Mouse (Mus musculus): ENCODE measurements at regions not wholly inside any gene's neighbourhood (a gene's known extent, or its start where the extent isn't known, plus 50 kb on each side); places are given as distances from the start of the nearest gene placed in this dataset.

- Histone ChIP-seq H3K36me3 (replicated peaks; ENCODE audit: control insufficient read depth, insufficient read depth, low read depth, low read length) (no peaks in the 10 kb centered on the region), H3K9me3 (replicated peaks; ENCODE audit: control insufficient read depth, low read length) (no peaks in the 10 kb centered on the region), H3K27me3 (ENCODE audit: control insufficient read depth, insufficient read depth, low read length) (no peaks in the 10 kb centered on the region), H3K27ac (replicated peaks; ENCODE audit: low read depth, low read length) (no peak overlapping the region), H3K4me2 (ENCODE audit: low read depth, low read length) (no peak overlapping the region), H3K4me1 (ENCODE audit: control insufficient read depth, insufficient read depth, low read length) (no peaks in the 10 kb centered on the region), H3K9ac (replicated peaks; ENCODE audit: low read length) (no peak overlapping the region), H3K4me3 (ENCODE audit: low read depth, low read length) (no peak overlapping the region)
- no peak for ATAC-seq (replicated peaks; ENCODE audit: insufficient number of reproducible peaks, low FRiP score, low TSS enrichment, low read depth)
- WGBS = 89% methylated on average over 9 of the region's 9 CpGs
- no peak for DNase-seq (ENCODE audit: low spot score)
Measured at GRCm38 (mm10) chr5:100255276-100255675, 95.7 kb upstream of the Tmem150c start.

- Histone ChIP-seq H3K9ac (replicated peaks; ENCODE audit: low read length) (no peak overlapping the region), H3K36me3 (replicated peaks; ENCODE audit: control insufficient read depth, insufficient read depth, low read depth, low read length) (no peaks in the 10 kb centered on the region), H3K4me3 (ENCODE audit: low read depth, low read length) (no peak overlapping the region), H3K9me3 (replicated peaks; ENCODE audit: control insufficient read depth, low read length) (no peaks in the 10 kb centered on the region), H3K27ac (replicated peaks; ENCODE audit: low read depth, low read length) (no peak overlapping the region), H3K27me3 (ENCODE audit: control insufficient read depth, insufficient read depth, low read length) (no peaks in the 10 kb centered on the region), H3K4me2 (ENCODE audit: low read depth, low read length) (no peak overlapping the region), H3K4me1 (ENCODE audit: control insufficient read depth, insufficient read depth, low read length) (no peaks in the 10 kb centered on the region)
- DNase-seq (ENCODE audit: low spot score) = no peak
- ATAC-seq (replicated peaks; ENCODE audit: insufficient number of reproducible peaks, low FRiP score, low TSS enrichment, low read depth) = no peak
- 91% methylated on average over 6 of the region's 6 CpGs for WGBS
Measured at GRCm38 (mm10) chr5:100252036-100252435, 92.4 kb upstream of the Tmem150c start.

GRCm38 (mm10) chr5:100249757-100250156, 90.1 kb upstream of the Tmem150c start:
- H3K27me3 ChIP-seq (ENCODE audit: control insufficient read depth, insufficient read depth, low read length) = no peaks in the 10 kb centered on the region
- no peak overlapping the region for H3K9ac ChIP-seq (replicated peaks; ENCODE audit: low read length)
- ATAC-seq (replicated peaks; ENCODE audit: insufficient number of reproducible peaks, low FRiP score, low TSS enrichment, low read depth) (no peak), DNase-seq (ENCODE audit: low spot score) (peak; percentile 35)
- no peak overlapping the region for H3K4me2 ChIP-seq (ENCODE audit: low read depth, low read length)
- H3K27ac ChIP-seq (replicated peaks; ENCODE audit: low read depth, low read length) = no peak overlapping the region
- H3K4me1 ChIP-seq (ENCODE audit: control insufficient read depth, insufficient read depth, low read length) = no peaks in the 10 kb centered on the region
- WGBS = 47% methylated on average over 3 of the region's 3 CpGs
- no peaks in the 10 kb centered on the region for H3K9me3 ChIP-seq (replicated peaks; ENCODE audit: control insufficient read depth, low read length)
- no peaks in the 10 kb centered on the region for H3K36me3 ChIP-seq (replicated peaks; ENCODE audit: control insufficient read depth, insufficient read depth, low read depth, low read length)
- H3K4me3 ChIP-seq (ENCODE audit: low read depth, low read length) = no peak overlapping the region

GRCm38 (mm10) chr5:100248611-100249010, 89.0 kb upstream of the Tmem150c start:
- no peak for ATAC-seq (replicated peaks; ENCODE audit: insufficient number of reproducible peaks, low FRiP score, low TSS enrichment, low read depth)
- DNase-seq (ENCODE audit: low spot score) = no peak
- 78% methylated on average over 5 of the region's 5 CpGs for WGBS

GRCm38 (mm10) chr5:100246709-100247108, 87.1 kb upstream of the Tmem150c start:
- H3K4me2 ChIP-seq (ENCODE audit: low read depth, low read length) = no peak overlapping the region
- no peaks in the 10 kb centered on the region for H3K9me3 ChIP-seq (replicated peaks; ENCODE audit: control insufficient read depth, low read length)
- no peak overlapping the region for H3K4me3 ChIP-seq (ENCODE audit: low read depth, low read length)
- no peaks in the 10 kb centered on the region for H3K36me3 ChIP-seq (replicated peaks; ENCODE audit: control insufficient read depth, insufficient read depth, low read depth, low read length)
- H3K9ac ChIP-seq (replicated peaks; ENCODE audit: low read length) = no peak overlapping the region
- no peaks in the 10 kb centered on the region for H3K27me3 ChIP-seq (ENCODE audit: control insufficient read depth, insufficient read depth, low read length)
- H3K27ac ChIP-seq (replicated peaks; ENCODE audit: low read depth, low read length) = no peak overlapping the region
- DNase-seq (ENCODE audit: low spot score) = no peak
- H3K4me1 ChIP-seq (ENCODE audit: control insufficient read depth, insufficient read depth, low read length) = no peaks in the 10 kb centered on the region
- ATAC-seq (replicated peaks; ENCODE audit: insufficient number of reproducible peaks, low FRiP score, low TSS enrichment, low read depth) = 0 out of 2 replicates have a peak, but pooled peaks have one; percentile 34
- 93% methylated on average over 2 of the region's 2 CpGs for WGBS

More at GRCm38 (mm10) chr5:100248611-100249010, 89.0 kb upstream of the Tmem150c start:
- Histone ChIP-seq H3K4me1 (ENCODE audit: control insufficient read depth, insufficient read depth, low read length) (no peaks in the 10 kb centered on the region), H3K27me3 (ENCODE audit: control insufficient read depth, insufficient read depth, low read length) (no peaks in the 10 kb centered on the region), H3K36me3 (replicated peaks; ENCODE audit: control insufficient read depth, insufficient read depth, low read depth, low read length) (no peaks in the 10 kb centered on the region), H3K9ac (replicated peaks; ENCODE audit: low read length) (no peak overlapping the region), H3K27ac (replicated peaks; ENCODE audit: low read depth, low read length) (no peak overlapping the region), H3K4me3 (ENCODE audit: low read depth, low read length) (no peak overlapping the region), H3K9me3 (replicated peaks; ENCODE audit: control insufficient read depth, low read length) (no peaks in the 10 kb centered on the region), H3K4me2 (ENCODE audit: low read depth, low read length) (no peak overlapping the region)

- H3K4me1 ChIP-seq (ENCODE audit: control insufficient read depth, insufficient read depth, low read length) = no peaks in the 10 kb centered on the region
- ATAC-seq (replicated peaks; ENCODE audit: insufficient number of reproducible peaks, low FRiP score, low TSS enrichment, low read depth) (no peak), DNase-seq (ENCODE audit: low spot score) (no peak)
- H3K36me3 ChIP-seq (replicated peaks; ENCODE audit: control insufficient read depth, insufficient read depth, low read depth, low read length) = no peaks in the 10 kb centered on the region
- H3K27ac ChIP-seq (replicated peaks; ENCODE audit: low read depth, low read length) = no peak overlapping the region
- no peak overlapping the region for H3K4me3 ChIP-seq (ENCODE audit: low read depth, low read length)
- no peaks in the 10 kb centered on the region for H3K27me3 ChIP-seq (ENCODE audit: control insufficient read depth, insufficient read depth, low read length)
- 84% methylated on average over 3 of the region's 3 CpGs for WGBS
- H3K9ac ChIP-seq (replicated peaks; ENCODE audit: low read length) = no peak overlapping the region
- no peaks in the 10 kb centered on the region for H3K9me3 ChIP-seq (replicated peaks; ENCODE audit: control insufficient read depth, low read length)
- H3K4me2 ChIP-seq (ENCODE audit: low read depth, low read length) = no peak overlapping the region
Measured at GRCm38 (mm10) chr5:100244811-100245210, 85.2 kb upstream of the Tmem150c start.

GRCm38 (mm10) chr5:100240876-100241275, 81.3 kb upstream of the Tmem150c start:
- no peak for ATAC-seq (replicated peaks; ENCODE audit: insufficient number of reproducible peaks, low FRiP score, low TSS enrichment, low read depth)
- H3K36me3 ChIP-seq (replicated peaks; ENCODE audit: control insufficient read depth, insufficient read depth, low read depth, low read length) = no peaks in the 10 kb centered on the region
- H3K4me3 ChIP-seq (ENCODE audit: low read depth, low read length) = no peak overlapping the region
- H3K4me2 ChIP-seq (ENCODE audit: low read depth, low read length) = no peak overlapping the region
- H3K9me3 ChIP-seq (replicated peaks; ENCODE audit: control insufficient read depth, low read length) = no peaks in the 10 kb centered on the region
- H3K27me3 ChIP-seq (ENCODE audit: control insufficient read depth, insufficient read depth, low read length) = no peaks in the 10 kb centered on the region
- DNase-seq (ENCODE audit: low spot score) = peak; percentile 57
- no peak overlapping the region for H3K9ac ChIP-seq (replicated peaks; ENCODE audit: low read length)
- H3K27ac ChIP-seq (replicated peaks; ENCODE audit: low read depth, low read length) = no peak overlapping the region
- WGBS = 79% methylated on average over 6 of the region's 6 CpGs
- H3K4me1 ChIP-seq (ENCODE audit: control insufficient read depth, insufficient read depth, low read length) = no peaks in the 10 kb centered on the region

GRCm38 (mm10) chr5:100239632-100240031, 80.0 kb upstream of the Tmem150c start:
- Histone ChIP-seq H3K9ac (replicated peaks; ENCODE audit: low read length) (no peak overlapping the region), H3K4me1 (ENCODE audit: control insufficient read depth, insufficient read depth, low read length) (no peaks in the 10 kb centered on the region), H3K27ac (replicated peaks; ENCODE audit: low read depth, low read length) (no peak overlapping the region), H3K36me3 (replicated peaks; ENCODE audit: control insufficient read depth, insufficient read depth, low read depth, low read length) (no peaks in the 10 kb centered on the region), H3K9me3 (replicated peaks; ENCODE audit: control insufficient read depth, low read length) (no peaks in the 10 kb centered on the region), H3K27me3 (ENCODE audit: control insufficient read depth, insufficient read depth, low read length) (no peaks in the 10 kb centered on the region), H3K4me3 (ENCODE audit: low read depth, low read length) (no peak overlapping the region), H3K4me2 (ENCODE audit: low read depth, low read length) (no peak overlapping the region)
- ATAC-seq (replicated peaks; ENCODE audit: insufficient number of reproducible peaks, low FRiP score, low TSS enrichment, low read depth) = no peak
- DNase-seq (ENCODE audit: low spot score) = no peak
- 58% methylated on average over 7 of the region's 7 CpGs for WGBS

All from embryonic facial prominence, embryonic 11.5 days (tissue).